Mouse (Mus musculus) limb, embryonic 14.5 days (tissue): ENCODE measurements around the gene Zcwpw1. TPM values are rescaled to one million over a fixed set of nuclear protein-coding genes. Genes with fewer than 3 reads are reported as not detected.

Experiments used
- ATAC-seq: fragments of 200-750 bp; cut with Nextera tagmentation; 2 replicates; pipeline ENCODE4 v1.8.0; 2017; ENCODE audit warnings: low read depth, moderate number of reproducible peaks, moderate TSS enrichment; ENCODE audit not compliant: low FRiP score
- DNase-seq: peaks from one replicate; pipeline ENCODE4 v3.0.0-alpha.2; 2015; ENCODE audit warnings: low spot score
- H3K27ac ChIP-seq: fragments of 300-500 bp; sonication (generic); replicated peaks from 2 replicates; pipeline ENCODE4 v1.5.1; 2014; ENCODE audit warnings: low read depth, mild to moderate bottlenecking, low read length, moderate library complexity, mixed read lengths
- H3K27me3 ChIP-seq: fragments of 300-500 bp; sonication (generic); 2 replicates; pipeline ENCODE4 v1.6.1; 2014; ENCODE audit warnings: low read length, mixed read lengths; ENCODE audit not compliant: control insufficient read depth, insufficient read depth
- H3K36me3 ChIP-seq: fragments of 300-500 bp; sonication (generic); 2 replicates; pipeline ENCODE4 v1.6.1; 2014; ENCODE audit warnings: mild to moderate bottlenecking, low read length, moderate library complexity, mixed read lengths; ENCODE audit not compliant: control insufficient read depth, insufficient read depth
- H3K4me1 ChIP-seq: fragments of 300-500 bp; sonication (generic); 2 replicates; pipeline ENCODE4 v1.6.1; 2014; ENCODE audit warnings: antibody characterized with exemption, low read length, mixed read lengths; ENCODE audit not compliant: control insufficient read depth, insufficient read depth
- H3K4me2 ChIP-seq: fragments of 300-500 bp; sonication (generic); replicated peaks from 2 replicates; pipeline ENCODE4 v1.6.1; 2014; ENCODE audit warnings: low read depth, mild to moderate bottlenecking, low read length, moderate library complexity; ENCODE audit not compliant: severe bottlenecking
- H3K4me3 ChIP-seq: fragments of 300-500 bp; sonication (generic); replicated peaks from 2 replicates; pipeline ENCODE4 v1.5.1; 2014; ENCODE audit warnings: low read length
- H3K9ac ChIP-seq: fragments of 300-500 bp; sonication (generic); 2 replicates; pipeline ENCODE4 v1.6.1; 2014; ENCODE audit warnings: mild to moderate bottlenecking, low read depth, low read length, moderate library complexity; ENCODE audit not compliant: severe bottlenecking
- H3K9me3 ChIP-seq: fragments of 300-500 bp; sonication (generic); 2 replicates; pipeline ENCODE4 v1.6.1; 2016; ENCODE audit warnings: low read length; ENCODE audit not compliant: control insufficient read depth
- POLR2A ChIP-seq: fragments of 200-500 bp; IDR thresholded peaks from 2 replicates; pipeline ENCODE4 v1.8.0; 2012; ENCODE audit warnings: inconsistent platforms, mild to moderate bottlenecking, moderate library complexity, borderline replicate concordance; ENCODE audit not compliant: insufficient read depth, insufficient read length; ENCODE audit errors: extremely low read depth
- WGBS: fragments of 180-500 bp; shearing (Covaris S2); extraction: QIAGEN DNeasy Blood & Tissue Kit; methylation state at CpG from one replicate; pipeline ENCODE4 v1.1.7; 2014; 5-methylcytosine and 5-hydroxymethylcytosine counted together
- polyA plus RNA-seq, 2 experiments: library from polyadenylated mRNA; depleted of rRNA in 1 of 2; stranded (reverse) in 1 of 2; unstranded in 1 of 2; fragments of >200 nt; fragmentation: Nextera tagmentation in 1 of 2; extraction: Ambion mirVana in 1 of 2; gene quantifications; 2 replicates each; pipeline versions ENCODE4 v1.2.1 to v1.2.3; 2012 to 2014

Gene Zcwpw1
- polyA plus RNA-seq, 2 experiments, result 17.3 to 30.1 TPM

GRCm38 (mm10) chr5:137822602-137823001, 35.0 kb downstream of the Zcwpw1 start:
- H3K4me3 ChIP-seq, result no peak overlapping the region
- H3K27ac ChIP-seq, result no peak overlapping the region
- H3K4me2 ChIP-seq, result no peak overlapping the region
- no peak for TF ChIP-seq POLR2A
- no peaks in the 10 kb centered on the region for H3K27me3 ChIP-seq
- H3K9ac ChIP-seq, result no peak overlapping the region
- DNase-seq (no peak), ATAC-seq (no peak)
- H3K9me3 ChIP-seq, result no peaks in the 10 kb centered on the region
- H3K4me1 ChIP-seq, result no peaks in the 10 kb centered on the region
- 77% methylated on average over 1 of the region's 1 CpGs for WGBS
- H3K36me3 ChIP-seq, result no peaks in the 10 kb centered on the region

DNA sequence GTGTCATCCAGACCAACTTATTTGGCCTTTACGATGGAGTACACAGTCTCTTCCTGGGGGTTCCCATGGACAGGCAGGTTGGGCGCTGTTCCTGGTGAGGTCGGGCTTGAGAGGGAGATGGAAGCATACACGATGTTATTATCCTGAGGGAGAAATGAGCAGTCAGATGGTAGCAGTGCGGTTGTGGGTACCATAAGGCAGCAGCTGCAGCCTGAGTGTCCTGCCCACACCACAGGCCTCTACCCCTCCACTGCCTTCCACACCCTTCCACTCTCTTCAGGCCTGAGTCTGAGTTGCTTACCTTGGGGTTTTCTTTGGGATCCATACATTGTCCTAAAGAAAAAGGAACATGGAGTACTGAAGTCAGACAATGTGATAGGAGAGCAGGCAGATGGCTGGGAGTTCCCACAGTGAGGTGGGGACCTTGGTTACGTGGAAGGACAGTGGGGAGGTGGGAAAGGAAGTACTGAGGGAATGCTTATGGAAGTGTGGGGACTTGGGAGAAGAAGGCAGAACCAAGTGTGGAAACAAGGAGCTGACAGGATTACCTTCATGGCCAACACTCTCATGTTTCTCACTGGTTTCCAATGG, 36.0 kb downstream of the Zcwpw1 start:
- H3K4me3 ChIP-seq, result no peak overlapping the region
- no peaks in the 10 kb centered on the region for H3K4me1 ChIP-seq
- no peak for DNase-seq
- 93% methylated on average over 6 of the region's 6 CpGs for WGBS
- H3K4me2 ChIP-seq, result no peak overlapping the region
- no peaks in the 10 kb centered on the region for H3K9me3 ChIP-seq
- ATAC-seq, result no peak
- no peaks in the 10 kb centered on the region for H3K27me3 ChIP-seq
- no peak overlapping the region for H3K27ac ChIP-seq
- H3K36me3 ChIP-seq, result no peaks in the 10 kb centered on the region
- no peak overlapping the region for H3K9ac ChIP-seq
- TF ChIP-seq POLR2A, result no peak

DNA sequence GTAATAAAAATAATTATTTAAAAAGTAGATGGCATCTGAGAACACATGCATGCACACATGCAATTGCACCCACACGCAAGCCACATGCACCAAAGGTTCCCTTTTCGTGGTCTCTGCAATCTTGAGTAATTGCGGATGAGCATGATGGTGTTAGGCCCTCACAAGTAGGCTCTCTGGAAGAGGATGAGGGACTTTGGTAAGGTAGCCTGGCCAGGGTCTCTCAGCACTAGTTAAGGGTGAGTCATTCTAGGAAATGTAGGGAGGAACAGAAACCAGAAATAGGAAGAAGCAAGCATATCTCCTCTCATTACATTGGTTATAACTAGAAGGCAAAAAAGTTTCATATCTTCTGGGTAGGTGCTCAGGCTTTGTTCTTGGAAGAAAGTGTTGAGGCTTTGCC, 37.4 kb downstream of the Zcwpw1 start:
- Histone ChIP-seq H3K4me1 (no peaks in the 10 kb centered on the region), H3K36me3 (no peaks in the 10 kb centered on the region), H3K9ac (no peak overlapping the region), H3K4me3 (no peak overlapping the region), H3K27ac (no peak overlapping the region), H3K4me2 (no peak overlapping the region), H3K27me3 (no peaks in the 10 kb centered on the region), H3K9me3 (no peaks in the 10 kb centered on the region)
- no peak for TF ChIP-seq POLR2A
- WGBS, result 89% methylated on average over 3 of the region's 3 CpGs
- ATAC-seq, result no peak
- DNase-seq, result no peak

DNA sequence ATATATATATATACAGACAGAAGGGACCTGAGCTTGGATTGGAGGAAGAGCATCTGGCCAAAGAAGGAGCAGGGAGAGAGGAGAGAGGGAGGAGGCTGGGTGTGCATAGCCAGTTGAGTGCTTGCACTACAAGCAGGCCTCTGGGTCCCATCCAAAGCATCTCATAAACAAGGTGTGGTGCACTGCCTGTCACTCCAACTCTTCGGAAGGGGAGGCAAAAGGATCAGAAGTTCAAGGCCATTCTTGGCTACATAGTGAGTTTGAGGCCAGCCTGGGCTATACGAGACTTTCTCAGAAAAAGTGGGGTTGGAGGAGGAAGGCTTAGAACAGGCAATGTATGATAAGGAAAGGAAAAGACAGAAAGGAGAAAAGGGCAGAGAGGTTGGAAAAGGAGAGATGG, 38.4 kb downstream of the Zcwpw1 start:
- no peaks in the 10 kb centered on the region for H3K27me3 ChIP-seq
- H3K36me3 ChIP-seq, result no peaks in the 10 kb centered on the region
- no peak overlapping the region for H3K4me3 ChIP-seq
- H3K4me1 ChIP-seq, result no peaks in the 10 kb centered on the region
- H3K4me2 ChIP-seq, result no peak overlapping the region
- DNase-seq (no peak), ATAC-seq (no peak)
- no peak overlapping the region for H3K27ac ChIP-seq
- no peak overlapping the region for H3K9ac ChIP-seq
- no peaks in the 10 kb centered on the region for H3K9me3 ChIP-seq
- 78% methylated on average over 2 of the region's 2 CpGs for WGBS
- TF ChIP-seq POLR2A, result no peak

- DNase-seq (no peak), ATAC-seq (no peak)
- no peak overlapping the region for H3K9ac ChIP-seq
- no peak overlapping the region for H3K4me3 ChIP-seq
- no peak overlapping the region for H3K4me2 ChIP-seq
- H3K36me3 ChIP-seq, result no peaks in the 10 kb centered on the region
- H3K9me3 ChIP-seq, result no peaks in the 10 kb centered on the region
- no peaks in the 10 kb centered on the region for H3K27me3 ChIP-seq
- H3K4me1 ChIP-seq, result no peaks in the 10 kb centered on the region
- no peak overlapping the region for H3K27ac ChIP-seq
- WGBS, result 61% methylated on average over 6 of the region's 7 CpGs
- no peak for TF ChIP-seq POLR2A
These were observed 38.8 kb downstream of the Zcwpw1 start for GRCm38 (mm10) chr5:137826421-137826820.

DNA sequence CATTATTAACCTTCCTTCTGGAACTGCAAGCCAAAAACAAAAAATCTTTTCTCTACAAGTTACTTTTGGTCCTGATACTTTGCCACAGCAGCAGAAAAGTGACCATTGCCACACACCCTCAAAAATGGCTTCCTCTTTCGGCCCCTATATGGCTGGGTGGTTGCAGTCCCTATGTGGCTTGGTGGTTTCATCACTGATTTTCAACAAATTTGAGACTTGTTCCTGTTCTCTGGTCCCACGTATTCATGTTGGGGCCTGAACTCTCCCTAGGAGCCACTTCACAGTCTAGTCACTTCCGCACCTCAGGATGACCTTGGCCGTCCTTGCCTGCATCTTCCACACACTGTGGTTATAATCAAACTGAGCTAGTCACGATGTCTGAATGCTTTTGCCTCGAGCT, 41.1 kb downstream of the Zcwpw1 start:
- H3K9ac ChIP-seq, result no peak overlapping the region
- WGBS, result 87% methylated on average over 6 of the region's 6 CpGs
- H3K4me2 ChIP-seq, result no peak overlapping the region
- no peak for TF ChIP-seq POLR2A
- no peaks in the 10 kb centered on the region for H3K27me3 ChIP-seq
- no peaks in the 10 kb centered on the region for H3K9me3 ChIP-seq
- H3K4me1 ChIP-seq, result no peaks in the 10 kb centered on the region
- ATAC-seq (no peak), DNase-seq (no peak)
- no peaks in the 10 kb centered on the region for H3K36me3 ChIP-seq
- no peak overlapping the region for H3K4me3 ChIP-seq
- no peak overlapping the region for H3K27ac ChIP-seq
